Mouse (Mus musculus): ENCODE data around the gene Olfr516.

Gene Olfr516

GRCm38 (mm10) chr7:108850429-108850828 is at the start of gene Olfr516:
Gene Olfr516 (minus strand): TSS chr7:108850529.
- DNase-seq = no peak

GRCm38 (mm10) chr7:108894320-108894719 is 44.0 kb upstream of the Olfr516 start, which contains the start of gene Olfr519:
Gene Olfr519 (minus strand): TSS chr7:108894420.
- no peak for DNase-seq

GRCm38 (mm10) chr7:108884906-108885305 is 34.6 kb upstream of the Olfr516 start, which contains the start of gene Olfr518:
Gene Olfr518 (minus strand): TSS chr7:108885006.
- no peak for DNase-seq

GRCm38 (mm10) chr7:108872279-108872678 is 21.9 kb upstream of the Olfr516 start, which contains the start of gene Olfr517:
Gene Olfr517 (minus strand): TSS chr7:108872379.
- DNase-seq = no peak

GRCm38 (mm10) chr7:108825897-108826296 is 24.4 kb downstream of the Olfr516 start, which contains the start of gene Olfr514:
Gene Olfr514 (minus strand): TSS chr7:108825997.
- no peak for DNase-seq

- DNase-seq = peak in 1 of 2 experiments; percentile 35
Observed at GRCm38 (mm10) chr7:108814593-108815215, 35.6 kb downstream of the Olfr516 start.

- no peak for DNase-seq
Observed at GRCm38 (mm10) chr7:108797205-108797933, 53.0 kb downstream of the Olfr516 start.
